Mouse (Mus musculus) bone marrow macrophage, adult 2 months (primary cell): ENCODE measurements around the gene Hoxc6.

Experiments
- CTCF ChIP-seq: IDR thresholded peaks from 2 replicates; pipeline ENCODE4 v1.5.1; 2012; ENCODE audit warnings: low read depth, mild to moderate bottlenecking, low read length, moderate library complexity
- POLR2A ChIP-seq: IDR thresholded peaks from 2 replicates; pipeline ENCODE4 v1.6.1; 2012; ENCODE audit warnings: mild to moderate bottlenecking, low read depth, low read length, borderline replicate concordance

DNA sequence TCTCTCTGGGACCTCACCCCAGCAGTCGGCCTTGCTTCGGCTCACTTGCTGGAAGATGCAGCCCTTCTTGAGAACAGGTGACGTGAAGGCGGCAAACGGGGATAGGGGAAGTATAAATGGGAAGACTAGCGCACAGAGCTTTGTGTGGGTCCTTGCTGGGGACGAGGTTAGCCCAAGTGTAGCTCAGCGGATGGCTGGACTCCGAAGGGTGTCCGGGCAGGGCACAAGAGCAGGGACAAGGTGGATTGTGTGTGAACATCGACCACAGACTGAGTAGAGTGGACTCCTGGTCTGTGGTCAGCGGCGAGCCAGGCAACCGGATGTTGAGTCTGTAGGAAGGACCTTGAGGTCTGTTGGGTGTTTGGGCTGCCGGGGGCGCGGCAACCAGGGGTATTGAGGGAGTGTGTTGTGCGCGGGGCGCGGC is 22.4 kb upstream of the Hoxc6 start:
- TF ChIP-seq POLR2A = no peak
- no peak for TF ChIP-seq CTCF
